Mouse (Mus musculus): ENCODE data around the gene Bcl7c.

GRCm38 (mm10) chr7:127628646-127629045 lies 80.1 kb downstream of the Bcl7c start:
- no peak for TF ChIP-seq CTCF (IDR thresholded peaks at IDR 0.05)
- TF ChIP-seq EP300 (IDR thresholded peaks at IDR 0.05): no peak
